Mouse (Mus musculus) G1E-ER4 (cell line): ENCODE measurements around the gene Cln5. TPM values are rescaled to one million over a fixed set of nuclear protein-coding genes. Genes with fewer than 3 reads are reported as not detected.

Experiments used
- GATA1 ChIP-seq: IDR thresholded peaks from one replicate; pipeline ENCODE4 v1.8.0; 2012; ENCODE audit warnings: low read length, inconsistent platforms
- polyA plus RNA-seq: library from polyadenylated mRNA; stranded (reverse); fragments of >175 nt; gene quantifications from 2 replicates; pipeline ENCODE4 v1.2.3, GENCODE M21; 2012

The Cln5 gene
- polyA plus RNA-seq, 1 experiment: 15.7 TPM

DNA sequence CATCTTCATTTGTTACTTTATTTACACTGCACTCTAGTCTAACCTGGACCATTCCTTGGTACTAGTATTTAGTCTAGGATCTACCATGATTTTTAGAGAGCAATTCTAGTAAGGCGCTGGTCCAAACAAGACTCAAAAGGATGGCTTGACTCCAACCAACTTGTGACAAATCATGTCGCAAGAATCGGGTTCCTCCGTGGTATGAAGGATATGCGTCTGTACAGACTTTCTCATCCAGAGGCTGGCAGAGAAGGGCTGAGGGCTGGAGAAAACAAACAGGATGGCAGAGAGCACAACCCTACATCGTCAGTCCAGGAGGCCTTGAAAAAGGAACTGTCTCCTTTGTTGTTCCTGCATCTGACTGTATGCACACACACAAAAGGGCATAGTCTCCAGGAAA is 26.6 kb downstream of the Cln5 start:
- TF ChIP-seq GATA1: no peak

GRCm38 (mm10) chr14:103098213-103098586 is 28.2 kb downstream of the Cln5 start:
- no peak for TF ChIP-seq GATA1

DNA sequence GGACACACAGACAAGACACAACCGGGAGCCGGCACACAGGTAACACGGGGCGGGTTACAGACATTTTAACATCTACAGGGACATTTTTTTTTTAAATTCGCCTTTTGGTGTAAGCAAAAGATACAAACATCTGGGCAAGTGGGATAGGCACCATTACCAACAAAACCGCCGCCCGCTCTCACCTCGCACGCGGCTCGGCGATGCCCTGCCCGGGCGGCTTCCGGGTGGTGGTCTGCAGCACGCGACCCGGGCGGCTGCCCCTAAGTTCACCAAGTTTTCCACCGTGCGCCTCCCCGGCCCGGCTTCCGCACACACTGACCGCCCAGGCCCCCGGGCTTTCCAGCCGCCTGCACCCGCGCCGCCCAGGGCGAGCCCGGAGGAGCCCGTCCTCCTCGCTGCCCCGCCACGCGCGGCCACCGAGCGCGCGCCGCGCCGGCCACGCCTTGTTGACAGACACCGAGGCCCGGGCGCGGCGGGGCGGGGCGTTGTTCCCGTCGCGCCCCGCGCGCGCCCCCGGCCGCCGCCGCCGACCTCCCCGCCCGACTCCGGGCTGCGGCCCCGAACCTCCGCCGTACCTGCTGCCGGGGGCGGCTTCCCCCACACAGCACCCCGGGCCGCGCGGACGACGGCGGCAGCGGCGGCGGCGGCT is 28.7 kb downstream of the Cln5 start:
- no peak for TF ChIP-seq GATA1

GRCm38 (mm10) chr14:103099238-103099933 is 29.4 kb downstream of the Cln5 start, which contains the start of gene Fbxl3:
Gene Fbxl3 (minus strand): TSS chr14:103099566.
- no peak for TF ChIP-seq GATA1

GRCm38 (mm10) chr14:103100296-103100695 is 30.3 kb downstream of the Cln5 start:
- TF ChIP-seq GATA1: no peak

DNA sequence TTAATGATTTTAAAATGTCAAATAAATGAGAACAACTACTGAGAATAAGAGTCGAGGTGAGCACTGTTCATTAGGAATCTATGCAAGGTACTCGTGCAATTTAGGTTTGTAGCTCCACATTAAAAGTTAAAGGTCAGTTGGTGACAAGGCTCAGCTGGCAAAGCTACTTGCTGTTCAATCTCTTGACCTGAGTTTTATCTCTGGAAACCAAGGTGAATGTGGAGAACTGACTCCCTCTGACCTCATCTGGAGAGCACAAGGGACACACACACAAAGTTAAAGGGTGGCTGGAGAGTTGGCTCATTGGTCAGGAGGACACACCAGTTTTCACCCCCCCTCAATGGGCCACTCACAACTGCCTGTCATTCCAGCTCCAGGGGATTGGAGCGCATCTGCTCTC is 31.2 kb downstream of the Cln5 start:
- TF ChIP-seq GATA1: no peak

- no peak for TF ChIP-seq GATA1
Measured at GRCm38 (mm10) chr14:103102246-103102645, 32.2 kb downstream of the Cln5 start.

DNA sequence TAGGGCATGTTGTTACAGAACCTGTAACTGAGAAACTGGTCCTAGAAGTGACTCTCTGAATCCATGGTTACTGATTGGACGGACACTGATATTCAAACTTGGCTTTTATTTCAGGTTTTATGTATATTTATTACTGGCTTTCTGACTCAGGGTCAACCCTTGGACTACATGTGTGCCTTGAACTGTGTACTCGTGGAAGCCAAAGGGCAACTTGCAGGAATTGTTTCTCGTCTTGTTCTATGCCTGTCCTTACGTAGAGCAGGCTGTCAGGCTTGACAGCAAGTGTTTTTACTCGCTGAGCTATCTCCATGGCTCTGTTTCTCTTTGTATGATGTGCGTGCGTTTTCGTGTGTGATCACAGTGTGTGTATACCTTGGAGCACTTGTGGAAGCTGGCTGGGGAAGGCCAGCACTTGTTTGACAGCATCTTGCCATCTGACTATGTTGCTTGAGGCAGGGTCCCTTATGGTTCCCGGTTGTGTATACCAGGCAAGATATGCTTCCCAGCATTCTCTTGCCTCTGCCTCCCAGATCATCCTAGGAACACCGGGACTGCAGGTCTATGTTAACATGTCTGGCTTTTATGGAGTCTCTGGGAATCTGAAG is 32.8 kb downstream of the Cln5 start:
- no peak for TF ChIP-seq GATA1

DNA sequence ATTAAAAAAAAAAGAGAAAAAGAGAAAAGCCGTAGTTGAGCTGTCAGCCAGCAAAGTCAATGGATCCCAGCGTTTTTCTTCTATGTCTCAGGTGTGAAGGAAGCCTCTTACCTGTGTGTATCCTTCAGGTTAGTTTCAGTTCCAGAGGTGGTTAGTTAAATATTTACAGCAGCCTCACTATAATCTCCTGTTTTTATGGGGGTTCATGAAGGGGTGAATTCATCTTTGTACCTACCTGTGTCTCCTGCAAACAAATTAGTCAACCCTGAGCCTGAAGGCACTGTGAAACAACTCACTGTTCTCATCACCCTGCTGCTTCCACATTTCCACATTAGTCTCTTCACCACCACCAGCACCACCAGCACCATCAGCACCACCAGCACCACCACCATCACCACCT is 36.3 kb downstream of the Cln5 start:
- TF ChIP-seq GATA1: no peak

DNA sequence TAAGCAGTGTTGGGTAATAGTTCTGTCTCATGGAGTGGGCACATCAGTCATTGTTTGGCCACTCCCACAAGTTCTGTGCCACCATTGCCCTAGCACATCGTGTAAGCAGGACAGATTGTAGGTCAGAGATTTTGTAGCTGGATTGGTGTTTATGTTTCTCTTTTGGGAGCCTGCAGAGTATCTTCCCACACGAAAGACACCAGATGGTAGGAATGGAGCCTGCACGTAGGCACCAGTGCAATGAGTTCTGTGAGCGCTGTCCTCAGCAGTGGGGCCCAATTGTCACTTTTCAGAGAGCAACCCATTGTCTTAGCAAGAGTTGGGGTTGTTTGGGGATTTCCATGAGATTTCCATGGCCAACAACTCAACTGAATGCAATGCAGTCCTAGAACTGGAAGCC is 40.0 kb downstream of the Cln5 start:
- TF ChIP-seq GATA1: no peak

DNA sequence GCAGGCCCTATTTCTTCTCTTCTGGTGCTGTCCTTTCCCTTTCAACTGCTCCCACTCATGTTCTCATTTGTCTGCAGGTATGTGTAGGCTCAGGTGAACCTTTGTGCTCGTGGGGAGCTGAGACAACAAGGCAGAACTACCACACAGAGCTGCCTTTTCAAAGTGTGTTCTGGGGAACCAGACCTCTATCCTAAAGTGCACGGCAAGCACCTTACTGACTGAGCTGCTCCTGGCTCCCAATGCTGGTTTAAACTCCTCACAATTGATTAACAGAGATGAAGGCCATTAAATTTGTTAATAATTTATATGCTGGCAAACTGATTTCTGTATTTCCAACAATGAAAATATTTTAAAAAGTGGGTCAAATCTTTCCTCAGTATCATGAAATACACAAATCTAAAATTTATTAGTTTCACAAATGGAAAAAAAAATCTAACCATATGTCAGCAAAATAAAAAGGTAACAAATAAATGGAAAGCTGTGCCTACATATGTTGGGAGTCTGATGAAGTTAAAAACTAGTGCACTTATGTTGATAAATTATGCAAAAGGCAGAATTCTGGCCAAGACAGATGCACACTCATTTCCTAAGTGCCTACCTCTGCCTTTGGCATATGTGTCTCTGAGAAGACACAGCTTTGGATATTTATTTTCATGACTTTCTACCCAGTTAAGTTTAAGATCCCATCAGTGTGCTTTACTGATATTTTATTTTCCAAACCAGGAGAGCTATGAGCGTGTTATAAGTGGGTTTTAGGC is 42.8 kb downstream of the Cln5 start:
- no peak for TF ChIP-seq GATA1

- TF ChIP-seq GATA1: no peak
Measured at GRCm38 (mm10) chr14:103114994-103115670, 45.1 kb downstream of the Cln5 start.

GRCm38 (mm10) chr14:103125756-103126155 is 55.7 kb downstream of the Cln5 start:
- TF ChIP-seq GATA1: no peak

Other genes with a start within 250 kb of the Cln5 start
- gene Kctd12, start 87.6 kb upstream of the Cln5 start, polyA plus RNA-seq: not detected in 2 replicates
- 0.11 and 0.12 TPM in 2 replicates for gene Acod1, start 23.2 kb upstream of the Cln5 start, polyA plus RNA-seq
- gene Fbxl3, start 29.4 kb downstream of the Cln5 start, polyA plus RNA-seq: 18.4 and 21.3 TPM in 2 replicates